Mouse (Mus musculus): Measurements from ENCODE around the gene Carm1. TPM values are rescaled to one million over a fixed set of nuclear protein-coding genes. Genes with fewer than 3 reads are reported as not detected.
A peak's percentile ranks its signal among the peaks of the same experiment; 100 is the strongest.

Carm1 gene
- polyA plus RNA-seq, 1 experiment from 2014 or later = 78.9 TPM

DNA sequence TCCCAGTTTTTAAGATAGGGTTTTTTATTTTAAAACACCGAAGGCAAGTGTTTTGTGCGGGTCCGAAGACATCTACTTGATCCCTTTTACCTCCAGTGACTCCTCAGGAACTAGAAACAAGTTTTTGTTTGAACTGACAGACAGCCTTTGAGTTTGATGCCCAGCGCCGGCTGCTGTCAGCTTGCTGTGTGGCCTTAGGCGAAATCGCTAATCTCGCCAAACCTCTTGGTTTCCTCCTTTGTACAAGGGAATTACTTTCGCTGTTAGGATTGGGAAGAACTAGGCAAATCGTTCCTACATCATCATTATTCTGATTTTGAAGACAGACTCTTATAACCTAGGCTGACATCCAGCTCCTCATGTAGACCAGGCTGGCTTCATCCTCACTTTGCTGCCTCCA, 70.4 kb downstream of the Carm1 start:
- Histone ChIP-seq H3K4me3 (ENCODE audit: low read depth, low read length) (peak overlapping the region; percentile 74), H3K36me3 (ENCODE audit: control insufficient read depth, insufficient read depth, low read length) (no peaks in the 10 kb centered on the region), H3K4me1 (ENCODE audit: control insufficient read depth, insufficient read depth, low read length) (no peaks in the 10 kb centered on the region), H3K9me3 (ENCODE audit: control insufficient read depth, low read length) (no peaks in the 10 kb centered on the region), H3K9ac (ENCODE audit: low read length) (peak overlapping the region; percentile 96), H3K27me3 (ENCODE audit: control insufficient read depth, insufficient read depth, low read length) (no peaks in the 10 kb centered on the region), H3K4me2 (ENCODE audit: low read depth, severe bottlenecking) (peak overlapping the region; percentile 39), H3K27ac (replicated peaks; ENCODE audit: low read depth, low read length) (no peak overlapping the region; the same call in 1 of the 2 replicates)
- ATAC-seq (ENCODE audit: insufficient number of reproducible peaks, low FRiP score, low TSS enrichment, low read depth) (no peak), DNase-seq (ENCODE audit: low spot score) (peak; percentile 55)
- WGBS = 12% methylated on average over 10 of the region's 10 CpGs

DNA sequence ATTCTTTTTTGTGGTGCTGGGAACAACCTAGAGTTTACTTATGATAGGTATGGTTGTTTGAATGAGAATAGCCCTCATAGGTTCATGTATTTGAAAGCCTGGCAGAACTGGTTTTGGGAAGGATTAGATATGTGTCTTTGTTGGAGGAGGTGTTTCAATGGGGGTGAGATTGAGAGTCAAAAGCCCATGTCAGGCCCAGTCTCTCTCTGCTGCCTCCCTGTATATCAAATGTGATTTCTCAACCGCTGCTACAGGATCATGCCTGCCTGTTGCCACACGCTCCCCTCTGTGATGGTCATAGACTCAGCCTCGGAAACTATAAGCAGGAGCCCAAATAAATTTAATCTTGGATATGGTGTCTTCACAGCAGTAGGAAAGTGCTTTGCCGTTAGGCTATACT, 73.5 kb downstream of the Carm1 start:
- DNase-seq (ENCODE audit: low spot score) = no peak
- 89% methylated on average over 4 of the region's 4 CpGs for WGBS
- no peaks in the 10 kb centered on the region for H3K4me1 ChIP-seq (ENCODE audit: control insufficient read depth, insufficient read depth, low read length)
- H3K4me2 ChIP-seq (ENCODE audit: low read depth, severe bottlenecking) = no peak overlapping the region
- H3K9me3 ChIP-seq (ENCODE audit: control insufficient read depth, low read length) = no peaks in the 10 kb centered on the region
- no peak for ATAC-seq (ENCODE audit: insufficient number of reproducible peaks, low FRiP score, low TSS enrichment, low read depth)
- H3K27ac ChIP-seq (replicated peaks; ENCODE audit: low read depth, low read length) = no peak overlapping the region
- H3K4me3 ChIP-seq (ENCODE audit: low read depth, low read length) = no peak overlapping the region
- H3K9ac ChIP-seq (ENCODE audit: low read length) = no peak overlapping the region
- no peaks in the 10 kb centered on the region; the same call in 1 of the 2 replicates for H3K36me3 ChIP-seq (ENCODE audit: control insufficient read depth, insufficient read depth, low read length)
- H3K27me3 ChIP-seq (ENCODE audit: control insufficient read depth, insufficient read depth, low read length) = no peaks in the 10 kb centered on the region

DNA sequence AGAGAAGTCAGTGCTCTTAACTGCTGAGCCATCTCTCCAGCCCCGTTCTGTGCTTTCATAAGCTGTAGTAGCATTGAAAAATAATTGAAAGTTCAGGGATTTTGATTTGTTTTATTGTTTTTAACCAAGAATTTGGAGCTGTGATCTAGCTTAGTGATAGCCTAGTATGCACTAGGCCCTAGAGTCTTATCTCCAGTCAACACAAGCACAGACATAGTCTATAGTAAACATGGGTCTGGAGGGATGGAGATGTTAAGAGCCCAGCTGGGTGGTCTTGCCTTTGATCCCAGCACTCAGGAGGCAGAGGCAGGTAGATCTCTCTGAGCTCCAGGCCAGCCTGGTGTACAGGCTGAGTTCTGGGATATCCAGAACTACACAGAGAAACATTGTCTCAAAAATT, 76.0 kb downstream of the Carm1 start:
- Histone ChIP-seq H3K4me3 (ENCODE audit: low read depth, low read length) (no peak overlapping the region), H3K4me1 (ENCODE audit: control insufficient read depth, insufficient read depth, low read length) (no peaks in the 10 kb centered on the region), H3K4me2 (ENCODE audit: low read depth, severe bottlenecking) (no peak overlapping the region), H3K36me3 (ENCODE audit: control insufficient read depth, insufficient read depth, low read length) (no peaks in the 10 kb centered on the region; the same call in 1 of the 2 replicates), H3K27me3 (ENCODE audit: control insufficient read depth, insufficient read depth, low read length) (no peaks in the 10 kb centered on the region), H3K9ac (ENCODE audit: low read length) (no peak overlapping the region), H3K9me3 (ENCODE audit: control insufficient read depth, low read length) (no peaks in the 10 kb centered on the region), H3K27ac (replicated peaks; ENCODE audit: low read depth, low read length) (no peak overlapping the region)
- DNase-seq (ENCODE audit: low spot score) (no peak), ATAC-seq (ENCODE audit: insufficient number of reproducible peaks, low FRiP score, low TSS enrichment, low read depth) (no peak)
- 98% methylated on average over 1 of the region's 1 CpGs for WGBS

DNA sequence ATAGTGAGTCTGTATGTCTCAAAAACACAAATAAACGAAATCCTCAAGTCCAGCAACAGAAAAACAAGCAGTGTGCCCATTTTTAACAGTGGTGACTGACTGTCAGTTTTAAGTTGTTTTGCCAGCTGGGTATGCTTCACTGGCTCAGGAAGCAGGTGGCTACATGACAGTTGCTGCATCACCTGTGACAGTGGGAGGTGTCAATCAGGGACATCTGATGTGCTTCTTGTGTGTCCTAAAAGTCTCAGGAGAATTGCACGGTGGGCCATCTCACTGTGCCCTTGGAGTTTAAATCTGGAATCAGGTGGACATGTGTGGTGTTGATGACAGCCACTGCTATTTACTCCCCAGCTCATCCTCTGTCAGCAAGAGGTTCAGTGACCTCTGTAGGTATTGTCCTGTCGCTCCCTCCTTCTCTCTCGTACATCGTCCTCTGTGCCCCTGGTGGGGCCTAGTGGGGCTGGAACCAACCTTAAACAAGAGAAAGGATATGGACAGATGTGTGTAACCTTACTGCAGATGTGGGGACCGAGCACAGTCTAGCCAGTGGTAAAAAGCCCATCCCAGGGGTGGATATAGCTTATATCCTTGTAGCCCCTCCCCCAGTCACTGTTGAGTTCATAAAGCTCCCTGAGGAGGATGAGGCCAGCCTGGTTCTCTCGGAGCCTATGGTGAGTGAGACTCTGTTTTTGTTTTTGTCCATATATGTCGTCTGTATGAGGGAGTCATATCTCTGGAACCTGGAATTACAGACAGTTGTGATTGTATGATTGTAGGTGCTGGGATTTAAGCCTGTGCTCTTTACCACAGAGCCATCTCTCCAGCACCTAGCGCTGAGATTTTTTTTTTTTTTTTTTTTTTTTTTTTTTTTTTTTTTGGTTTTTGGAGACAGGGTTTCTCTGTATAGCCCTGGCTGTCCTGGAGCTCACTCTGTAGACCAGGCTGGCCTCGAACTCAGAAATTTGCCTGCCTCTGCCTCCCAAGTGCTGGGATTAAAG, 78.9 kb downstream of the Carm1 start:
- WGBS = 92% methylated on average over 9 of the region's 10 CpGs
- H3K9ac ChIP-seq (ENCODE audit: low read length) = no peak overlapping the region
- H3K27ac ChIP-seq (replicated peaks; ENCODE audit: low read depth, low read length) = no peak overlapping the region
- DNase-seq (ENCODE audit: low spot score) (no peak), ATAC-seq (ENCODE audit: insufficient number of reproducible peaks, low FRiP score, low TSS enrichment, low read depth) (no peak)
- H3K4me3 ChIP-seq (ENCODE audit: low read depth, low read length) = no peak overlapping the region
- no peak overlapping the region for H3K4me2 ChIP-seq (ENCODE audit: low read depth, severe bottlenecking)
- no peaks in the 10 kb centered on the region for H3K27me3 ChIP-seq (ENCODE audit: control insufficient read depth, insufficient read depth, low read length)
- H3K9me3 ChIP-seq (ENCODE audit: control insufficient read depth, low read length) = no peaks in the 10 kb centered on the region
- H3K4me1 ChIP-seq (ENCODE audit: control insufficient read depth, insufficient read depth, low read length) = no peaks in the 10 kb centered on the region
- no peaks in the 10 kb centered on the region; the same call in 1 of the 2 replicates for H3K36me3 ChIP-seq (ENCODE audit: control insufficient read depth, insufficient read depth, low read length)

DNA sequence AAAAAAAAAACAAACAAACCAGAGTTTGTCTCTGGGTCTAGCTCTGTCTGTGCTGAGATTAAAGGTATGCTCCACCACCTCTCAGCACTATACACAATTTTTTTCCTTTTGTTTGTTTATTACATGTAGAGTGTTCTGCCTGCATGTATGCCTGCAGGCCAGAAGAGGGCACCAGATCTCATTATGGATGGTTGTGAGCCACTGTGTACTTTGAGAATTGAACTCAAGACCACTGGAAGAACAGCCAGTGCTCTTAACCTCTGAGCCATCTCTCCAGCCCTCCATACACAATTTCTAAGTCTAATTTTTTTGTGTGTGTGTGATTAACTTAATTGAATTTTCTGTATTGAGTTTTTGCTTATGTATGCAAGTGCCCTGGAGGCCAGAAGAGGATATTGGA, 79.9 kb downstream of the Carm1 start:
- H3K9ac ChIP-seq (ENCODE audit: low read length) = no peak overlapping the region
- H3K4me3 ChIP-seq (ENCODE audit: low read depth, low read length) = no peak overlapping the region
- ATAC-seq (ENCODE audit: insufficient number of reproducible peaks, low FRiP score, low TSS enrichment, low read depth) (no peak), DNase-seq (ENCODE audit: low spot score) (no peak)
- H3K9me3 ChIP-seq (ENCODE audit: control insufficient read depth, low read length) = no peaks in the 10 kb centered on the region
- no peak overlapping the region for H3K4me2 ChIP-seq (ENCODE audit: low read depth, severe bottlenecking)
- H3K36me3 ChIP-seq (ENCODE audit: control insufficient read depth, insufficient read depth, low read length) = no peaks in the 10 kb centered on the region; the same call in 1 of the 2 replicates
- no peaks in the 10 kb centered on the region for H3K27me3 ChIP-seq (ENCODE audit: control insufficient read depth, insufficient read depth, low read length)
- no peaks in the 10 kb centered on the region for H3K4me1 ChIP-seq (ENCODE audit: control insufficient read depth, insufficient read depth, low read length)
- H3K27ac ChIP-seq (replicated peaks; ENCODE audit: low read depth, low read length) = no peak overlapping the region

DNA sequence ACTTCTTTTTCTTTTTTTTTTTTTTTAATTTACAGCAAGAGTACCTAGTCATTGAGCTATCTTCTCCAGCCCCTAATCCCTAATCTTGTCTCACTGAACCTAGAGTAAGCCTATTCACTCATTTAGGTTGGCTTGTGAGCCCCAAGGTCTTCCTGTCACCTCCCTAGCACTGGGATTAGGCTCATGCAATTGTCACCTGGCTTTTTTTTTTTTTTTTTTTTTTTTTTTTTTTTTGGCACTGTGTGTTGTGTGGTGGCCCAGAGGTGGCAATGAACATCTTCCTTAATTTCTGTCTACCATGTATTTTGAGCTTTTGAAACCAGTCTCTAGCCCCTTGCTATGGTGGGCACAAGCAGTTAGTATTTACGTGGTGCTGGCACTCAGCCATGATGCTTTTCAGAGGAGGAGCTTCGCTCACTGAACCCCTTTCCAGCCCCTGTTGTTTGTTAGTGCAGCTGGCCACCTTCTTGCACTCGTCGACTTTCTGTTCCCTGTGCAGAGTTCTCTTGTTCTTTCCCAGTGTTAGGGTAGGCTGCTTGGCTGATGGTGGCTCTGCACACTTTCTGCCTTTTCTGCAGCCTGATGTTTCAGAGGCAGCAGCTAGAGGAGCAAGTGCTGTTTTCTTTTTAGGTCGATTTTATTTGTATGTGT, 80.6 kb downstream of the Carm1 start:
- WGBS = 96% methylated on average over 5 of the region's 5 CpGs
- H3K4me1 ChIP-seq (ENCODE audit: control insufficient read depth, insufficient read depth, low read length) = no peaks in the 10 kb centered on the region
- no peak overlapping the region for H3K27ac ChIP-seq (replicated peaks; ENCODE audit: low read depth, low read length)
- no peak overlapping the region for H3K4me3 ChIP-seq (ENCODE audit: low read depth, low read length)
- no peak for DNase-seq (ENCODE audit: low spot score)
- H3K27me3 ChIP-seq (ENCODE audit: control insufficient read depth, insufficient read depth, low read length) = no peaks in the 10 kb centered on the region
- H3K9me3 ChIP-seq (ENCODE audit: control insufficient read depth, low read length) = no peaks in the 10 kb centered on the region
- no peaks in the 10 kb centered on the region; the same call in 1 of the 2 replicates for H3K36me3 ChIP-seq (ENCODE audit: control insufficient read depth, insufficient read depth, low read length)
- H3K9ac ChIP-seq (ENCODE audit: low read length) = no peak overlapping the region
- ATAC-seq (ENCODE audit: insufficient number of reproducible peaks, low FRiP score, low TSS enrichment, low read depth) = no peak
- H3K4me2 ChIP-seq (ENCODE audit: low read depth, severe bottlenecking) = no peak overlapping the region

DNA sequence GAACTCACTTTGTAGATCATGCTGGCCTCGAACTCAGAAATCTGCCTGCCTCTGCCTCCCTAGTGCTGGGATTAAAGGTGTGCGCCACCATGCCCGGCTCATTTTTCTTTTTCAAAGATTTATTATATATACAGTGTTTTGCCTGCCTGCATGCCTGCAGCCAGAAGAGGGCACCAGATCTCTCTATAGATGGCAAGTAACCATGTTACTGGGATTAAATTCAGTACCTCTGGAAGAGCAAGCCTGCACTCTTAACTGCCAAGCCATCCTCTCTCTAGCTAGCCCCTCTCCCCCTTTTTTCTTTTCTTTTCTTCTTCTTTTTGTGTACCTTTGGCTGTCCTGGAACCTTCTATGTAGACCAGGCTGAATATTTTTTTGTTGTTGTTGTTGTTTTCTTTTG, 84.0 kb downstream of the Carm1 start:
- H3K4me3 ChIP-seq (ENCODE audit: low read depth, low read length) = no peak overlapping the region
- DNase-seq (ENCODE audit: low spot score) (no peak), ATAC-seq (ENCODE audit: insufficient number of reproducible peaks, low FRiP score, low TSS enrichment, low read depth) (no peak)
- H3K9me3 ChIP-seq (ENCODE audit: control insufficient read depth, low read length) = no peaks in the 10 kb centered on the region
- 78% methylated on average over 3 of the region's 3 CpGs for WGBS
- peaks cover 7% of the 10 kb centered on the region for H3K36me3 ChIP-seq (ENCODE audit: control insufficient read depth, insufficient read depth, low read length)
- H3K4me2 ChIP-seq (ENCODE audit: low read depth, severe bottlenecking) = no peak overlapping the region
- H3K9ac ChIP-seq (ENCODE audit: low read length) = no peak overlapping the region
- H3K27ac ChIP-seq (replicated peaks; ENCODE audit: low read depth, low read length) = no peak overlapping the region
- no peaks in the 10 kb centered on the region for H3K4me1 ChIP-seq (ENCODE audit: control insufficient read depth, insufficient read depth, low read length)
- no peaks in the 10 kb centered on the region for H3K27me3 ChIP-seq (ENCODE audit: control insufficient read depth, insufficient read depth, low read length)

DNA sequence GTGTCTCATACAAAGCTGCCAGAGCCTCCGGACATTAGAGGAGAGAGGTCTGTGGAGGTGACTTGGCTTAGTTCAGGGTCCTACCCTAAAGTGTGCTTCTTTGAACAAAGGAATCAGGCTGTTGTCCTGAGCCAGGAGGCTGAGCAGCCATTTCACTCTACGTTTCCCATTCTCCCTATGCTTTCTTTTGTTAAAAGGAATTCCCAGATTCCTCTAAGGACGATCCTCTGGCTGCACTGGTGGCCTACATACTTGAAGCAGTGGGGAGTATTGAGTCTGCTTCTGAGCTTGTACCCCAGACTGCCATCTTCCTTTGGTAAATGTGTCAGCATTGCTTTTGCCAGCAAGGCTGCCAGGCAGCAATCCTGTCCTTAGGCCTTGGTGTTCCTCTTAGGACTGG, 86.4 kb downstream of the Carm1 start:
- DNase-seq (ENCODE audit: low spot score) = no peak
- H3K4me1 ChIP-seq (ENCODE audit: control insufficient read depth, insufficient read depth, low read length) = no peaks in the 10 kb centered on the region
- H3K27me3 ChIP-seq (ENCODE audit: control insufficient read depth, insufficient read depth, low read length) = no peaks in the 10 kb centered on the region
- H3K9ac ChIP-seq (ENCODE audit: low read length) = no peak overlapping the region
- ATAC-seq (ENCODE audit: insufficient number of reproducible peaks, low FRiP score, low TSS enrichment, low read depth) = no peak
- no peaks in the 10 kb centered on the region for H3K9me3 ChIP-seq (ENCODE audit: control insufficient read depth, low read length)
- H3K36me3 ChIP-seq (ENCODE audit: control insufficient read depth, insufficient read depth, low read length) = peaks cover 30% of the 10 kb centered on the region
- H3K4me2 ChIP-seq (ENCODE audit: low read depth, severe bottlenecking) = no peak overlapping the region
- H3K27ac ChIP-seq (replicated peaks; ENCODE audit: low read depth, low read length) = no peak overlapping the region
- no peak overlapping the region for H3K4me3 ChIP-seq (ENCODE audit: low read depth, low read length)
- 86% methylated on average over 3 of the region's 3 CpGs for WGBS

Data from limb, embryonic 11.5 days (tissue).